Mouse (Mus musculus) spleen, postnatal 14 days (tissue): ENCODE results near the gene Sfxn2.

Source experiments
- DNase-seq, 2 experiments: peaks; one replicate each; pipeline ENCODE4 v3.0.0; 2021 to 2022; ENCODE audit warnings: low spot score in 2 of 2

Sfxn2 gene

DNA sequence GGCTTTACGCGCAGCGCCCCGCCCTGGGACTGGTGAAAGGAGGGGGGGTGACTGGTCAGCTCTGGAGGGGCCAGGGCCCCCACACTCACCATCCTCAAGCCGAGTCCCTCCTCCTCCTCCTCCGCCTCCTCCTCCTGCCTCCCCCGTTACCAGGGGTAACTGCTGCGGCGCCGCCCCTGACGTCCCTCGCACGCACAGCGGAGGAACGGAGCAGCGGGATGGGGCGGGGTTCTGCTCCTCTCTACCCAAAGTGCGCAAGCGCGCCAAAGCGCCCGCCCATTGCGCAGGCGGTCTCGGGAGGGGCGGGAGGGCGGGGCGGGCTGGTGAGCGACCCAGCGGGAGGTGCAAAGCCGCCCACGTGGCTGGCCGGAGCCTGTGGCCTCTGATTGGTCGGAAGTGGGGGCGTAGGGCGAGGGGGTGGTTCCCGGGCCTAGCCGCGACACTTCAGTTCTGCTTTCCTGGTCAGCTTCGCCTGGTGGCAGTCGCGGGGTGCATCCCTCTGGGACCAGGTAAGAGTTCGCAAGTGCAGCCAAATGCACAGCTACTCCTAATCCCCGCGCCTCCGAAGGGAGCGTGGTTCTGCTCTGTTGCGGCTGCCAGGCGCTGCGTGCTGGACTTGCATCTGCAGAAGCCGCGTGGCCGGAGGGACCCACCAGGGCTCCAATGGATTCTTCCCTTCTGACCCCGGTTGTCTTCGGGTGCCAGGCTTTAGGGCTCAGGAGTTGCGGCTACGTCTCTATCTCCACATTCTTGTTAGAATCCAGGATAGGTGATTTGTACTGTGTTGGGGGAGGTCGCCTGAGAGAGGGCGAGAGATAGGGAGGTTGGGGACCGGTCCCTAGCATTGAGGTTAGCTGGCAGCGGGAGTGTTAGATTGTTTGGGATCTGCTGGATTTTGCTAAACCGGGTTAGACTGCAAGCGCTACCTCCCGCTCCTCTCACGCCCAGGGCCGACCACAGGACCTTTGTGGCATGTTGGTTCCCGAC, at the start of gene Sfxn2, which contains the start of gene Arl3:
Sfxn2 (plus strand) TSS at position 415 of the 987 bp plus-strand sequence.
Arl3 (minus strand) TSS at position 248 of the 987 bp plus-strand sequence.
- peak; percentile 88 to 93 for DNase-seq

DNA sequence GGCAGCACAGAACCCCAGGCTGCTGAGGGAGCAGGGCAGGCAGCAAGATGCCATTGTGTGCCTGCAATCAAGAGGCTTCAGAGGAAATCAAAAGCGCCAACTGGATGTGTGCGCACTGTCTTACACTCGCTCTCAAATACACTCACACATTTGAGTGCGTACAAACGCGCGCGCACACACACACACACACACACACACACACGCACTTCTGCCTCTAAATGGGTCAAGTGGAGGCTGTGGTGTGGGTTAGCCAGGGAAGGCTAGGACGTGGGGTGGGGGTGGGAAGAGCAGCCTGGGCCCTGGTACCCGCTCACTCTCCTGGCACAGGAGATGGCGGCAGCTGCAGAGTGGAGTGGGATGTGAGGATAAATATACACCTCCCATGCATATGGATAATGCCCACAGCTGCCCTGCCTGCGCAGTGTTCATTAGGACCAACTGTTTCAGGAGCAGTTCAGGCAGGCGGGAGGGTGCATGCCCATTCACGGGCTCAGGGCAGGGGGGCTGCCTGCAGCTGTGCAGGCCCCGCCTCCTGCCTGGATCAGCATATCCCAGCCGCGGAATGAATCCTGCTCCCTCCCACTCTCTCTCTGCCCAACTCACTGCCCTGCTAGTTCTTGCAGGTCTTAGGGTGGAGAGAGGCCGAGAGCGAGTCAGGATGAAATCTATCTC, 49.5 kb upstream of the Sfxn2 start:
- no peak for DNase-seq

DNA sequence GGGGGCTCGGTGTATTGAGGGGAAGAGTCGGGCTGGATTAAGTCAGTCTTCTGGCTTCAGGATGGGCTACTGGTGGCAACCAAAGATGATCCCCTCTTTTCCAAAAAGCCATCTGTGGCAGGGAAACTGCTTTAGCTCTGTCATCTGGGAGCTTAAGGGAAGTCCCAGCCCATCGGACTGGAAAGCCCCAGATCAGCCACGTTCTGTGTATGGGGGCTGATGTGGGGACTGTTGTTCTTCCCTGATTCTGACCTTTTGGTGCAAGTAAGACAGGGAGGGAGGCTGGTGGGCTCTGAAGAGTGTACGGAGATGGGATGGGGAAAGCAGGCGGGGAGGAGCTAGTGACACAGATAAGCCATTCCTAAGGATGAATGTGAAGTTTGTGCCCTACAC, 49.0 kb upstream of the Sfxn2 start:
- no peak for DNase-seq

DNA sequence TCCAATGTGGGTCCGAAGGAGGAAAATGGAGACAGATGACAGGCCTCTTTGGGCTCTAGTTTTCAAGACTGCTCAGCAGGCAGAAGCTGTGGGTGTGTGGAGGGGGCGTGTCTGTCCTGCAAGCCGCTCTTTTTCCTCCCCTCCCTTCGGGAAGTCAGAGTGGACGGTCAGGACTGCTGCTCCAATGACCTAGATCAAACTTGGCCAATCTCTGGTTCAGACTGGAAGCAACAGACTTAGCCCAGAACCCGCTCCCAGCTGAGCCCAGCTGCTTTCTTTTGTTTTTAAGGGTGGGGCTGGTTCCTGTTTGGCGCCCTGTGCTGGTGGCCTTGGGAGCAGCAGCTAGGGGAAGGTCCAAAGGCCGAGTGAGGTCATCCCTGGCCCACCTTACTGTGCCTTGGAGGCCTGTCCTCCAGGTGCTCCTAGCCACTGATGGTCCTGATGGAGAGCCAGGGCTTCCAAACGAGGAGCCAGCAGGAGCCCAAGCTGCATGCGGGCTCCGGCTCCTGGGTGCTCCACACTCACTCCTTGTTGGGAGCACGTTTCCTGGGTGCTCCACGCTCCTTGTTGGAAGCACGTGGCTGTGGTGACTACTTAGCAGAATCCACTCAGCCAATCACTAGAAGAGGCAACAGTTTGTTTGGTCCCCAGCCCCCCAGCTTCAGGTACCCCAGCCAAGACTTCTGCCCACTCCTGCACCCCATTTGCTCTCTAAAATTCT, 48.4 kb upstream of the Sfxn2 start:
- DNase-seq, result no peak

DNA sequence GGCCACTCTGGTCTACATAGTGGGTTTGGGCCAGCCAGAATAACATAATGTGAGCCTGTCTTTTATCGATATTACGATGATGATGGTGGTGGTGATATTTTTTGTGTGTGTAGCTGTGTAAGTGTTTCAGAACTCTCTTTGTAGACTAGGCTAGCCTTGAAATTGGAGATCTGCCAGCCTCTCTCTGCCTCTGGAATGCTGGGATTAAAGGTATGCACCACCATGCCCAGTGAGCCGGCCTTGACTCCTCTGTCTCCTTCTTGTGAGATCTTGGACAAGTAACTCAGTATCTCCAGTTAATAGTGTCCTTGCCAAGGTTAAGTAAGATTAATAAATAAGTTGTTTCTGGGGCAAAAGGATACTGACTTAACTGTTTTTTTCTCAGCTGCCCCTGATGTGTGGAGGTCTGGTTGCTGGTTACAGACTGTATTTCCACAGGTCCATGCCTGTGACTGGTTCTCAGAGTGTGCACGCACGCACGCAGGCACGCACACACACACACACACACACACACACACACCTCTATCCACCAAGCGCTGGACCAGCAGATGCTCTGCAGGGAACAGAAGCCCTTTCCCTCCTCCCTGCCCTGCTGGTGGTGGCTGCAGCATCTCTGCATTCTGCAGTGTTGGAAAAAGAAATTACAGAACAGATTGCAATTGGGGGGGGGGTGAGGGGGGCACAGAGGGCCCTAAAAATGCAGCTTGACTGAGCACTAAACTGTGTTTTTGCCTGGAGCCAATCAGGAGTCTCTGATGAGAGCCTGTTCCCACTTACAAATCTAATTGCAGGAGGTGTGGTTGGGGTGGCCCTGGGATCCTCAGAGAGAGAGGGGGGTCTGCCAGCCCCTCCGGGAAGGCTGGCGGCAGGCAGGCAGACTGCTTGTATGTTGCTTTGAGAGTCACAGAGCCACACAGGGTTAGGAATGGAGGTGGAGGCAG, 47.2 kb upstream of the Sfxn2 start:
- DNase-seq, result no peak

DNA sequence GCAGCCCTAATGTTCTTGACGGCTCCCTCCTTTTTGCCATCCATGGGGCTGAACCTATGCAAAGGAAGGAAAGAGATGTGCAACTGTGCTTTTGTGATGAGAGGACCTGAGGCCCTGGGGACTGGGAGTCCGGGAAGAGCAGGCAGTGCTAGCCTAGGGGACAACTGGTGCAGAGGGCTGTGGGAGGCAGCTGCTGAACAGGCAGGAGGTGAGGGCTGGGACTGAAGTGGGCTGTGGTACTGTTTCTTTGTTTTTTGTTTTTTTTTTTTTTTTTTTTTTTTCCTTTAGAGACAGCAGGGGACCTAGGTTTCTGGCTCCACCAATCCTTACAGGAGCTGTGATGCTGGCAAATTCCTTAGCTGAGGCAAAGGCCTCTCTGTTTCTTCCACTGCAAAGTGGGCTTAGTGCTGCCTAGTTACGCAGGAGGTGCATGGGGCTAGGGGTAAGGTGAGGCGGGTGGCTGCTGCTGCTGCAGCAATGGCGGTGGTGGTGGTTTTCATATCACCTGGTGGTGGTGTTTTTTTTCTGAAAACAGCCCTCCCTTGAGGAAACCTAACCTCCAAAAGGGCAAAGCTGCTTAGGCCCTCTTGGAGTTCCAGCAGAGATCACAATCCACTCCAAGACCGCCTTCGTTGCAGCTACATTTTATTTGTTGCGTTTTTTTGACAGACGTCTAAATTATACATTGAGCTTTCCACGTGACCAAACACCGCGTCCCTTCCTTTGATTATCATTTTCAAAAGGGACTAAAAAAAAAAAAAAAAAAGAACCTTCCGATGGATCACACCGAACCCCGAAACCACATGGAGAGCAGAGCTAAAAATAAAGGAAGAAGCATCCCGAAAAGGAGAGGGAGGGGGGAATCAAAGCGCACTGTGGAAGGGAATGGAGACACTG, 45.3 kb upstream of the Sfxn2 start:
- DNase-seq, result no peak

DNA sequence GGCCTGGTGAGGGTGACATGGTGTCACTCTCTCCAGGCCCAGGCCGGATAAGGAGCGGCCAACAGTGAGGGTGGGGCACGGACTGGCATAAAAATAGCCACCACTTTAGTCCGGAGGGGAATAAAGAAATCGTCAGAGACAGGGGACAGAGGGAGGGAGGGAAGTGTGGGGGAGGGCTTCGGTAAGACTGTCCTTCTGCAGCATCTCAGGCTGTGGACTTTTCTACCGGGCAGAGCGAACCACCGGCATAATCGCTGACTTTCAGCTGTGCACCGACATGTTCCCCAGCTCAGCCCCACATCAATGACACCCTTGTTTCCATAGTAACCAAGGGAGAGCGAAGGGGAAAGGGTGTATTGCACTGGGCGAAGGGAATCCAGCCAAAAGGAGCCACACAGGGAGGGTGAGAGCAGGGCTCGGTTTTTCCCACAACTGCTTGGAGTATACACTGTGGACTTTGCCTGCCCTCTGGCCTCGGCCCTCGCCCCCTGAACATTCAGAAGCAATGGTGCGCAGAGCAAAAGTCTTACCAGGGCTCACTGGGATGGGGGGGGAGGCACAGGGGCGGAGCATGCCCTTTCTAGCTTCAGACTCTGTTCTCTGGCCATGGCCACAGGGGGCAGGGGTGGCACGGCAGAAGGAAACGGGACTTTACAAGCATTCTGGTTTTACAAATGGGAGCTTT, 44.5 kb upstream of the Sfxn2 start:
- peak; percentile 33 to 63 for DNase-seq

DNA sequence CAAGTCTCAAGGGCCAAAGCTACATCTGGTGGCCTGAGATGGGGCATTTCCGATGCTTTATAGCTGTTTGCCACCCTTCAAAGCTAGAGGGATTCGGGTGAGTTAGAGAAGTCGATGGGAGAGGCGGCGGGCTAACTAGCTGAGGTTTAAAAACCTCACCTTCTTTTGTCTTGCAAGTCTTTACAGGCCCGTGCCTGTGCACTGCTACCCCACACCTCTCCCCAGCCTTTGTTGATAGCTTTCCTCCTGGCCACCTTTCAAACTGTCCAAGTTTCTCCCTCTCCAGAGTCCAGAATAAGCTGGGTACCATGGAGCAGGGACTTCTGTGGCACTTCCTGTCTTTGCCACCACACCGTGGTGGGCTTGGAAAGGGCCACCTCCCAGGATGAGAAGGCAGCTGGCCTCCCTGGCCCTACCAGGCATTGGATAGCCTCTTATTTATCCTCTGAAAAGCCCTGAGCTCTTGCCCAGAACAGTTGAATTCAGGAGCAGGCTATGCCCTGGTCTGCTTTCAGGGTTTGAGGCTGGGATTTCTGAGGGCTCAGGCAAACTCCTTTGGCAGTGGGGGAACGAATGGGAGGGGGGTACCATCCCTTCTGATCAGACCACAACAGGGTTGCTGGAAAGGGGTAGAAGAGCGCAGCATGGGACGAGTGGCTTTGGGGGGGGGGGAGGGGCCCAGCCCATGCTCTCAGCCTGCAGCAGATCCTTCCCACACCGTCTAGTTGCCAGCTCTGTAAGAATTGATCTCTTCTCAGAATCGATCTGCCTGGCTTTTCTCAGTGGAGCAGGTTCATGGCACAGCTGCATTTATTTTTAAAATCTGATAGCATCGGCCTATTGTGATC, 43.3 kb upstream of the Sfxn2 start:
- no peak for DNase-seq

DNA sequence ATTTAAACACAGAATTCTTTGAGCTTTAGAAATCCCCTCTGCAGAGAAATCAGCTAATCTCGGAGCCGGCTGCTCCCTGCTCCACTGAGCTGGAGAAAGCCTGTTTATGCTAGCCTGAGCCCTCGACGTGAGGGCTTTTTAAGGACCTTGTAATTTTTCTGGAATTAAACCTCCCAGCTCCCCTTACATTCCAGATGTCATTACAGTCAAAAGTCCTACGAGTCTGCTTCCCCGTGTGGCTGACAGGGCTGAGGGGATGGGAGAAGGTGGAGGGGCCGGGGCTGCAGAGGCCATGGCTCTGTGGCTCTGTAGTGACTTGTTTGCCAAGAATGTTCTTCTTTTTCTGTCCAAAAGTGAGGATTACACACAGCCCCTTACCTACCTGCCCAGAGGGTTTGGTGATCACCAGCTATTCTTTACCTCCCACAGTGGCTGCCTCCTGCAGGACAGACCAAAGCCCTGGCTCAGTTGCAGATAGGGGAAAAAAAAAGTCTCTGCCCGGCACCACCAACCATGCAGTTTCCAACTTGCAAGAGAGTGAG, 42.6 kb upstream of the Sfxn2 start:
- DNase-seq, result no peak

DNA sequence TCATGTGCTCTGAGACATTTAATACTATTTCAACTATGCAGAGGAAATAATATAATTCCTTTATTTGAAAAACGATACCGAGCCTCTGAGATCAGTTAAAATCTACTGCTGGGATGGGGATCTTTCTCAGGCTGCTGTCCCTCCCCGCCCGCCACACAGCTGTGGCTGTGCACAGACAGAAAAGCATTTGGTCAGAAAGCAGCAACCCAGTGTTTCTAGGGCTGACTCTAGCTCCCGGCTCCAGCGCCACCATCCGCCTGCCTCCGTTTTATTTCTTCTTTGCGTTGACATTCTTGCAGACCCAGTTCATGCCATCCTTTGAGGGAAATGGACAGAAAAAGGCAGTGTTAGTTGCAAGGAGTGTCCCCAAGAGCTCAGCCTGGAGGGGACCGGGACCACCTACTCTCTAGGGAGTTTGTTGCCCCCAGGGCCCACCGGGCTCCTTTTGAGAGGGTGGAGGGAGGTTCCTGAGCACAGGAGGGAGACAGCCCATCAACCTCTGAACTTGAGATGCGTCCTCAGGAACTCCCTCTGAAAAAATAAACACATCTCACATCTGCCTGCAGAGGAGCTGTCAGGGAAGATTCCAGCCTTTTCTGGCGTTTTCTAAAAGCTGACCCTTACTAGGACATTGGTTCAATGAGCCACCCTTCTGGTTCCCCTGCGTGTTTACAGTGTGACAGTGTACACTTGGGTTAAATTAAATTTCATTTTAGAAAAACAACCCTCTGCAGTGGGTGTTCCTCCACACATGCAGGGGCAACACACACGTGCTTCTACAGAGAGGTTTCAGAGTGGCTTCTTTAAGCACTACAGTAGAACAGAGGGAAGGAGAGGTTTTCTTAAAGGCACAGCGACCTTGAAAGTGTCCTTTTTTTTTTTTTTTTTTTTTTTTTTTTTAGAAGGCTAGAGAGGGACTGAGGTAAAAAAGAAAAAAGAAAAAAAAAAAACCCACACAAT, 41.8 kb upstream of the Sfxn2 start:
- DNase-seq, result no peak

DNA sequence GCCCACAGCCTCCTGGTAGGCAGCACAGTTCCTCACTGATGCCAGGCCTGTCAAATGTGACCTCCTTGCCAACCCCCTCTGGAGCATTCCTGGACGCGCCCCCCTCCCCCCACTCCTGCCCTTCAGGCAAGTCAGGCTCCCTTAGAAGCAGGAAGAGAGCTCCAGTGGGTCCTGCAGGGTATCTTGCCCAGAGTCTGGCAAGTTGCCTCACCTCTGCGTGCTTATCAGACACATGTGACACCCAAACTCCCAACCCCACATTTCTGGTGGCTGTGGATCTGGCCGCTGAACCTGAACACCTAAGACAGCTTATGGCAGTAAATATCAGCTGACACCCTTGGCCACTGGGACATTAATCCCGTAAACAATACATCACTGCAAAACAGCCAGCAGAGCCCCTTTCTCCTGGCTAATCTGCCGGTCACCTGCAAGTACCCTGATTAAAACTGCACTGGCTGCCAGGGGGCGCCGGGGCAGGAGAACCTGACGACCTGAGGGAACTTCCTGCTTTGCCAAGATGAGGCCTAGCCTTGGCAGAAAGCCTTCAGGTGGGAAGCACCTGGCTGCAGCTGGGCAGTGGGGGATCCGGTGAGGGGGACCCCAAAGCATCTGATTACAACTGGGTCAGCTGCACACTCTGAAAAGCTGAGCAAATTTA, 41.0 kb upstream of the Sfxn2 start:
- DNase-seq, result no peak

DNA sequence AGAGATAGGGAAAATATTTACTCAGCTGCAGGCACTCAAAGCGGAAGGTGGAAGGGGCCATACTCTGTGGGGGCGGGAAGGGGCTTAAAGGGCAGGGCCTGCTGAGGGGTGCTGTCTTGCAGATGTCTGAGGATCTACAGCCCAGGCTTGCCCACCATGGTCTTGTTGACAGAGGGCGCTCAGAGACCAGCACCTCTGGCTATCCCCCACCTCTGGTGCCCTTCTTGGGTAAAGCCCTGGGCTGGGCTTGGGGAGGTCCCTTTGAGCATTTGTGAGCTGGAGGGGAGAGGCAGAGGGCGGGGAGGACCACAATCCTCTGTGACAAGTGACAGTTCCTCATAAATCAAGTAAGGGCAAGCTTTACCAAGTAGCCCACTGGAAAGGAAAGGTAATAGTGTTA, 40.1 kb upstream of the Sfxn2 start:
- no peak for DNase-seq

DNA sequence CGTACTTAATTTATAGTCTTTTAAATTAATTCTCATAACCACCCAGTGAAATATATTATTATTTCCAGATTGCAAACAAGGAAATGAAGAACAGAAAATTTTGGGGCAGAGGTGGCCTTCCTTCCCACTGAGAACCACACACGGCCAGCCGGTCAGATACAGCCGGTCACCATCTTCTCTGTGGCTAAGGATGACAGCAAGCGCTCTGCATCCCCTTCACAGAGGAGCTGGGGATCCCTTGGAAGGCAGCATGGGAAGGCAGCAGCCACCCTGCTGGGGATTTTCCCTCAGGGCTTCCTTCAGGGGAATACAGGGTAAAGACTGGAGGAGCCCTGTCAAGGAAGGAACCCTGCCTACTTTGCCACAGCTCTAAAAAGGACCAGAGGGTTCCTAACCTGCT, 39.6 kb upstream of the Sfxn2 start:
- DNase-seq, result no peak

DNA sequence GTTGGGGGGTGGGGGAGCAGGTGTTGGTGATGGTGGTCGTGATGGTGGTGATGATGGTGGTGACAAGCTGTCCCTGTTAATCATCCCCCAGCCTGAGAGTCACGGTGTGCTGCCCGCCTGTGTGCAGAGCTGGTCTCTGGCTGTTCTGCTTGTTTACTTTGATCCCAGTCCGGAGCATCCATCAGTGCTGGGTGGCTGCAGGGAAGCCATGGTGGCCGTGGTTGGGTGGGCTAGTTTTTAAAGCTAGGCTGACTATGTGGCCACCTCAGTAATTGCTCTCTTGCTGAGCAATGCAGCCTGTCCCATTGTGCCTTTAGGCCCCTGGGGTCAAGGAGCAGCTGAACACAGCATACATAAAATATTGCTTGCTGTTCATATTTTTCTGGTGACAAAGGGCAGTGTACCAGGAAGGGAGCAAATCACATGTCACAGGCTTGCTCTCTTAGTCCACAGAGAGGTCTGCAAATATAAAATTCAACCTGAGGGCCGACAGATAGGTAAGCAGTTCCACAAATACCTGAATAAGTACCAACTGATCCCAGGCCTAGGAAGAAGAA, 38.5 kb upstream of the Sfxn2 start:
- DNase-seq, result no peak

DNA sequence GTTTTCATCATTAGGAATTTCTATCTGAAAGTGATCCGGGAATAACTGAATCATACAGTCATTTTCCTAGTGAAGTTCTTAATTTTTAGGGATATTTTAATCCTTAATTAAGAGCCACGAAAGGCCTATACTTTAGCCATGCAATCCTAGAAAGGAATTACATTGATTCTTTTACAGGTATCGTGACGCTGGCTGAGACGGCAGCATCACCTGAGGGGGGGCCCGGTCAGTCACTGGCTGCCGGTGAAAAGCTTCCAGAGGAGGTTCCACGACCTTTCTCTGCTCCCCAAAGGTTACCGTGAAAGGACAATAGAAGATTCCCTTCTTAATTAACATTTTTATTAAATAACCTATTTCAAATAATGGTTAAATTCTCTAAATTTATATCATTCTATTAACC, 35.8 kb upstream of the Sfxn2 start:
- no peak for DNase-seq

DNA sequence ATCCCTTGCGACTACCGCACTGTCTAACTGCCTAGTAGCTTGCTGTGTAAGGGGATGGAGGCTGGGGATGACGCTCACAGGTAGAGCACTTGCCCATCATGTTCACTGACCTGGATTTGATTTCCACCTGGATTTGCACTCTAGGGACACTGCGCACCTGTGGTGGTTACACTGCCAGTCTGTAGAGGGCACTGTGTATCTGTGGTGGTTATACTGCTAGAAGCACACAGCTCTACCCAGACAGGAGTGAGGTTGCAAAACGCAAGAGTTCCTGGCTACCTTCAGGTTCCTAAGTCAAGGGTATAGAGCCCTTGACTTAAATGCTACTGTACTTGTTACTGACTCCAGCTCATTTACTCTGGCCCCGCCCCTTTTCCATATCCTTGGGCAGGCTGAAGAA, 35.0 kb upstream of the Sfxn2 start:
- DNase-seq, result no peak
